Mouse (Mus musculus): ENCODE results near the gene Pfkp.
A peak's percentile ranks its signal among the peaks of the same experiment; 100 is the strongest.

DNA sequence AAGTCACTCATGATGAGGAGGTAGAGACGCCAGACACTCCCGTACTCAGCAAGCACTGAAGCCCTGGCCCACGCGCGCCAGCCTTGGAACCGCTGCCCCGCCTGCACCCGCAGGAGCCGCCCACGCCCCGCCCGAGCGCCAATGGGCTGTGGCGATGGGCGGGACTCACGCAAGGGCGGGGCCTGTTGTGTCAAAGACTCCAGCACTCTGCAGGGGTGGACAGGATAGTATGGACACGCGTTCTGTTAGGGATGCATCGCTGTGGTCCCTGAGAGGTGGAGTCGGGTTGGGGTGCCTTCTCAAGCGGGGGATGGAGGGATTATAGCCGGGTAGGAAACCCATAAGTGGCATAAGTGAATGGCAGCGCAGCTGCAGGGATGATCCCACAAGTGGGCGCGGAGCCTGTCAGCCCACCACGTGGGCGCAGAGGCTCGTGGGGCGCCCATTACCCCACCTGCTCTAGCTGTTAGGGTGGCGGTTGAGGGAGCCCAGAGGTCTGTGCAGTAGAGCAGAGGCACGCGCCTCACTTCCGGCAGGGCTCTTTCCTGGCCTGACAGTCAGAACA lies at the start of gene Pfkp:
- TF ChIP-seq CTCF (IDR thresholded peaks at IDR 0.05 in 2 of 3, conservative IDR thresholded peaks at IDR 0.05 in 1 of 3; ENCODE audit: control insufficient read depth in 1 of 3, insufficient read depth in 1 of 3, low read depth in 2 of 3, low read length in 3 of 3, poor library complexity in 1 of 3, severe bottlenecking in 1 of 3) (no peak), MAX (IDR thresholded peaks at IDR 0.05; ENCODE audit: low read length) (peak; percentile 79), TAL1 (IDR thresholded peaks at IDR 0.05; ENCODE audit: low read length) (no peak), POLR2AphosphoS2 (IDR thresholded peaks at IDR 0.05; ENCODE audit: low read length) (peak; percentile 85), MYC (IDR thresholded peaks at IDR 0.05; ENCODE audit: low read depth, low read length) (peak; percentile 91), EP300 (IDR thresholded peaks at IDR 0.05; ENCODE audit: low read depth in 1 of 2, low read length in 2 of 2) (no peak)
